Mouse (Mus musculus) small intestine, adult 2 months (tissue): ENCODE measurements around the gene Zfp184.

Experiments
- CTCF ChIP-seq: fragments of 200-500 bp; IDR thresholded peaks from 2 replicates; pipeline ENCODE4 v1.5.1; 2012; ENCODE audit warnings: low read depth, mild to moderate bottlenecking, control low read depth, inconsistent platforms, low read length, moderate library complexity, mixed read lengths; ENCODE audit not compliant: insufficient replicate concordance, insufficient read length; ENCODE audit errors: extremely low read depth
- POLR2A ChIP-seq: fragments of 200-500 bp; IDR thresholded peaks from 2 replicates; pipeline ENCODE4 v1.6.1; 2012; ENCODE audit warnings: low read depth, mild to moderate bottlenecking, control low read depth, inconsistent platforms, low read length, moderate library complexity

DNA sequence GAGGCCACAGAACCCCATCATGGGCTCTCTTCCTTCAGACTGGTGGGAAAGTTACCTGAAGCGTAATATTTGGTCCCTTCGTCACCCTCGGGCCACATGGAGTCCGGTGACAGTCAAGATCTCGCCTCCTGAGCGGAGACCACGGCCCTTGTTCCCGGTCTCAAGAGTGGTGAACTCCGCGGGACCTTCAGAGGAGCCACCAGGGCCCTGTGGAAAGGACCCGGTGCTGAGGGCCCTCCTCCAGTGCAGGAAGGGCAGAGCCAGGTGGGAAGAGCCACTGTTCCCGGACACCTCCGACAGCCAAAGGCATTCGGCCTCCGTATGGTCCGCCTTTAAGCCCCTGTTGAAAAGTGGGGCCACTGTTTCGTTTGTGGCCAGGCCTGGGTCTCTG is 36.9 kb downstream of the Zfp184 start:
- no peak for TF ChIP-seq POLR2A
- TF ChIP-seq CTCF = no peak
